ENCODE assay signal across 12 mouse cellular contexts in the genomic region with DNA sequence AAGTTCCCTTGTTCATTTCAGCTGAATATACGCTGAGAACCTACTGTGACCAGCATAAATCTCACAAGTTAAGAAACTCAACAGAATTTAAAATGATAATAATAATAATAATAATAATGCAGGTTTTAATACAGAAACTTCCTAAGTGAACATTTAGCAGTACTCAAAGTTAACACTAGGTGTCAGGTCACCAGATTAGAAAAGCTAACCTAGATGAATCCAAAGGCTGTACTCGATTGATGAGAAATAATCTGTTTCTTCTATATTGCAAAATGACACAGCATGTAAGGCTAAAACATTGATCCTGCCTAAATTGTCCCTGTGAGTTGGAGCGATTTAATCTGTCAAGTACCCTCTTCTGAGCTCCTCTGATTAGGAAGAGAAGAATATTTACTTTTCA. TPM values are rescaled to one million over a fixed set of nuclear protein-coding genes. Genes with fewer than 3 reads are reported as not detected.
DNase-seq lines count a peak whose midpoint lies in the region; ATAC-seq and TF ChIP-seq lines count a peak whose summit lies in the region.
"Had no signal": no experiment of that assay in that cellular context is flagged by ENCODE, and none has a peak within 500 bp of the region (broad histone marks: within the 10 kb centered on the region; RNA-seq: fewer than 3 reads in every experiment).

No protein-coding gene starts in this region.

- H3K4me3 ChIP-seq in forebrain, embryonic 14.5 days (ENCODE audit: low read depth, low read length): no peak overlapping the region
- H3K4me3 ChIP-seq in forebrain, embryonic 12.5 days (replicated peaks): no peak overlapping the region
- H3K4me3 ChIP-seq in limb, embryonic 14.5 days (replicated peaks; ENCODE audit: low read length): no peak overlapping the region
- H3K4me3 ChIP-seq in limb, embryonic 10.5 days: no peak overlapping the region
- H3K4me3 ChIP-seq in forebrain, postnatal 0 days (ENCODE audit: low read depth, low read length): no peak overlapping the region

- 47% methylated on average over 3 of the region's 3 CpGs for WGBS in forebrain, embryonic 14.5 days
- 42% methylated on average over 3 of the region's 3 CpGs for whole genome bisulfite sequencing in forebrain, embryonic 12.5 days
- 44% methylated on average over 3 of the region's 3 CpGs for WGBS in limb, embryonic 14.5 days
- WGBS in limb, embryonic 10.5 days: 56% methylated on average over 3 of the region's 3 CpGs
- WGBS in forebrain, postnatal 0 days: 36% methylated on average over 3 of the region's 3 CpGs

- no peaks in the 10 kb centered on the region for H3K27me3 ChIP-seq in forebrain, embryonic 14.5 days (replicated peaks; ENCODE audit: control insufficient read depth, insufficient read depth, low read length)
- H3K27me3 ChIP-seq in forebrain, embryonic 12.5 days: no peaks in the 10 kb centered on the region
- H3K27me3 ChIP-seq in limb, embryonic 14.5 days (ENCODE audit: control insufficient read depth, insufficient read depth, low read length): no peaks in the 10 kb centered on the region
- no peaks in the 10 kb centered on the region for H3K27me3 ChIP-seq in limb, embryonic 10.5 days (ENCODE audit: low read depth, poor library complexity, severe bottlenecking)
- no peaks in the 10 kb centered on the region for H3K27me3 ChIP-seq in forebrain, postnatal 0 days (ENCODE audit: insufficient read depth, low read length)

- no peak overlapping the region for H3K4me2 ChIP-seq in forebrain, embryonic 14.5 days (ENCODE audit: low read length)
- H3K4me2 ChIP-seq in forebrain, embryonic 12.5 days: no peak overlapping the region
- no peak overlapping the region for H3K4me2 ChIP-seq in limb, embryonic 14.5 days (replicated peaks; ENCODE audit: low read depth, low read length, severe bottlenecking)
- no peak overlapping the region for H3K4me2 ChIP-seq in forebrain, postnatal 0 days (ENCODE audit: low read depth)

- no peak for TF ChIP-seq POLR2A in limb, embryonic 14.5 days (IDR thresholded peaks at IDR 0.05; ENCODE audit: borderline replicate concordance, extremely low read depth, insufficient read depth, insufficient read length)

- H3K27ac ChIP-seq in forebrain, embryonic 14.5 days (ENCODE audit: low read depth, low read length): no peak overlapping the region
- H3K27ac ChIP-seq in forebrain, embryonic 12.5 days: no peak overlapping the region
- no peak overlapping the region for H3K27ac ChIP-seq in limb, embryonic 14.5 days (replicated peaks; ENCODE audit: low read depth, low read length)
- no peak overlapping the region for H3K27ac ChIP-seq in limb, embryonic 10.5 days
- H3K27ac ChIP-seq in forebrain, postnatal 0 days (ENCODE audit: low read depth, low read length): no peak overlapping the region
- H3K27ac ChIP-seq: macrophage had no signal

- H3K9ac ChIP-seq in forebrain, embryonic 14.5 days (ENCODE audit: low read length): no peak overlapping the region
- H3K9ac ChIP-seq in forebrain, embryonic 12.5 days: no peak overlapping the region
- no peak overlapping the region for H3K9ac ChIP-seq in limb, embryonic 14.5 days (ENCODE audit: low read depth, low read length, severe bottlenecking)
- H3K9ac ChIP-seq in forebrain, postnatal 0 days: no peak overlapping the region

- no peaks in the 10 kb centered on the region for H3K4me1 ChIP-seq in forebrain, embryonic 14.5 days (ENCODE audit: control insufficient read depth, insufficient read depth, low read length)
- H3K4me1 ChIP-seq in forebrain, embryonic 12.5 days: no peaks in the 10 kb centered on the region
- H3K4me1 ChIP-seq in limb, embryonic 14.5 days (ENCODE audit: control insufficient read depth, insufficient read depth, low read length): no peaks in the 10 kb centered on the region
- H3K4me1 ChIP-seq in limb, embryonic 10.5 days: no peaks in the 10 kb centered on the region
- no peaks in the 10 kb centered on the region for H3K4me1 ChIP-seq in forebrain, postnatal 0 days (ENCODE audit: insufficient read depth)

- no peak for ATAC-seq in forebrain, embryonic 14.5 days
- no peak for ATAC-seq in forebrain, embryonic 12.5 days (ENCODE audit: low FRiP score)
- no peak for ATAC-seq in limb, embryonic 14.5 days (ENCODE audit: low FRiP score, low read depth)
- peak; percentile 43; the same call in 1 of the 2 replicates for ATAC-seq in forebrain, postnatal 0 days

- H3K36me3 ChIP-seq in forebrain, embryonic 14.5 days (ENCODE audit: control insufficient read depth, insufficient read depth, low read length): no peaks in the 10 kb centered on the region
- no peaks in the 10 kb centered on the region for H3K36me3 ChIP-seq in forebrain, embryonic 12.5 days (replicated peaks)
- H3K36me3 ChIP-seq in limb, embryonic 14.5 days (ENCODE audit: control insufficient read depth, insufficient read depth, low read length): no peaks in the 10 kb centered on the region
- no peaks in the 10 kb centered on the region for H3K36me3 ChIP-seq in limb, embryonic 10.5 days
- no peaks in the 10 kb centered on the region for H3K36me3 ChIP-seq in forebrain, postnatal 0 days (ENCODE audit: insufficient read depth)

- H3K9me3 ChIP-seq in forebrain, embryonic 14.5 days (replicated peaks; ENCODE audit: control insufficient read depth, low read length): no peaks in the 10 kb centered on the region
- no peaks in the 10 kb centered on the region for H3K9me3 ChIP-seq in forebrain, embryonic 12.5 days
- no peaks in the 10 kb centered on the region for H3K9me3 ChIP-seq in limb, embryonic 14.5 days (ENCODE audit: control insufficient read depth, low read length)
- H3K9me3 ChIP-seq in limb, embryonic 10.5 days (replicated peaks): no peaks in the 10 kb centered on the region
- no peaks in the 10 kb centered on the region for H3K9me3 ChIP-seq in forebrain, postnatal 0 days (ENCODE audit: low read length)

- peak; percentile 60 for DNase-seq in forebrain, embryonic 14.5 days (ENCODE audit: low spot score)
- DNase-seq in limb, embryonic 14.5 days (ENCODE audit: low spot score): peak; percentile 40
- no peak for DNase-seq in limb, embryonic 10.5 days (ENCODE audit: low spot score)
- DNase-seq in CD4-positive, CD25-positive, alpha-beta regulatory T cell, adult 2 months (ENCODE audit: low read depth, low spot score): peak; percentile 8
- DNase-seq in forebrain, postnatal 0 days: peak; percentile 36
- DNase-seq in spleen, postnatal 10 days (ENCODE audit: low spot score in 2 of 2): no peak
- no peak for DNase-seq in kidney, adult 11 months
- DNase-seq: layer of hippocampus, postnatal 36 days; right cerebral cortex, adult 18-20 months; thymus, adult 2 months had no signal

- TF ChIP-seq CTCF in forebrain, postnatal 0 days (IDR thresholded peaks at IDR 0.05; ENCODE audit: low read depth): peak; percentile 62

RNA-seq across cellular contexts. Expression of a gene that starts 56.6 kb away (rescaled TPM):
- 32.3 and 40.3 TPM in 2 replicates for polyA plus RNA-seq in forebrain, embryonic 14.5 days (2014; fragmentation: Nextera tagmentation; extraction: Ambion mirVana)
- polyA plus RNA-seq in forebrain, embryonic 12.5 days (2016; fragmentation: Nextera tagmentation; extraction: Ambion mirVana): 10.6 and 13.5 TPM in 2 replicates
- polyA plus RNA-seq in limb, embryonic 14.5 days (2012; rRNA removed): 94.5 and 97.7 TPM in 2 replicates
- polyA plus RNA-seq in limb, embryonic 14.5 days (2014; fragmentation: Nextera tagmentation; extraction: Ambion mirVana): 145 and 172 TPM in 2 replicates
- 15.3 and 22.4 TPM in 2 replicates for polyA plus RNA-seq in limb, embryonic 10.5 days (2016; fragmentation: Nextera tagmentation; extraction: Ambion mirVana)
- total RNA-seq in forebrain, postnatal 0 days (2014; rRNA removed): 42.4 and 47.0 TPM in 2 replicates
- polyA plus RNA-seq in forebrain, postnatal 0 days (2015; fragmentation: Nextera tagmentation; extraction: Ambion mirVana): 32.8 and 38.4 TPM in 2 replicates

Comparison
In these comparisons a context has a peak if more than half of its experiments do, and no peak if none do; other contexts are left out.
1. DNase-seq: peak in forebrain, embryonic 14.5 days (single experiment), limb, embryonic 14.5 days (single experiment), CD4-positive, CD25-positive, alpha-beta regulatory T cell, adult 2 months (single experiment) and forebrain, postnatal 0 days (single experiment); none in limb, embryonic 10.5 days (single experiment), spleen, postnatal 10 days (0 of 2) and kidney, adult 11 months (single experiment).